Mouse (Mus musculus) layer of hippocampus, adult 8-10 months (tissue): ENCODE measurements at regions not wholly inside any gene's neighbourhood (a gene's known extent, or its start where the extent isn't known, plus 50 kb on each side); places are given as distances from the start of the nearest gene placed in this dataset.

Source experiments
- DNase-seq, 2 experiments: peaks; one replicate each; pipeline ENCODE4 v3.0.0; 2022; ENCODE audit warnings: low spot score in 2 of 2

GRCm38 (mm10) chr17:79282771-79283170, 72.1 kb downstream of the Cdc42ep3 start:
- DNase-seq: no peak

- no peak for DNase-seq
Measured at GRCm38 (mm10) chr17:79273551-79273950, 81.3 kb downstream of the Cdc42ep3 start.

- no peak for DNase-seq
Measured at GRCm38 (mm10) chr17:79259691-79260090, 95.2 kb downstream of the Cdc42ep3 start.

GRCm38 (mm10) chr17:79246962-79247902, 107.7 kb downstream of the Cdc42ep3 start:
- no peak for DNase-seq

- no peak for DNase-seq
Measured at GRCm38 (mm10) chr17:79244121-79244520, 110.8 kb downstream of the Cdc42ep3 start.

- DNase-seq: no peak
Measured at GRCm38 (mm10) chr17:79243426-79243825, 111.5 kb downstream of the Cdc42ep3 start.

- no peak for DNase-seq
Measured at GRCm38 (mm10) chr17:79241489-79241888, 113.4 kb downstream of the Cdc42ep3 start.

- no peak for DNase-seq
Measured at GRCm38 (mm10) chr17:79236244-79236781, 118.6 kb downstream of the Cdc42ep3 start.

GRCm38 (mm10) chr17:79230653-79231489, 124.0 kb downstream of the Cdc42ep3 start:
- peak; percentile 51 to 61 for DNase-seq

GRCm38 (mm10) chr17:79206563-79206962, 148.3 kb downstream of the Cdc42ep3 start:
- no peak for DNase-seq

- no peak for DNase-seq
Measured at GRCm38 (mm10) chr17:79206111-79206510, 148.8 kb downstream of the Cdc42ep3 start.

- no peak for DNase-seq
Measured at GRCm38 (mm10) chr17:79199814-79200491, 148.2 kb downstream of the Qpct start.

GRCm38 (mm10) chr17:79191871-79192373, 140.2 kb downstream of the Qpct start:
- DNase-seq: no peak

- no peak for DNase-seq
Measured at GRCm38 (mm10) chr17:79188282-79188681, 136.6 kb downstream of the Qpct start.

GRCm38 (mm10) chr17:79180277-79181130, 128.8 kb downstream of the Qpct start:
- DNase-seq: no peak

- DNase-seq: no peak
Measured at GRCm38 (mm10) chr17:79177259-79177658, 125.6 kb downstream of the Qpct start.

GRCm38 (mm10) chr17:79176356-79176755, 124.7 kb downstream of the Qpct start:
- no peak for DNase-seq

- DNase-seq: no peak
Measured at GRCm38 (mm10) chr17:79175381-79175780, 123.7 kb downstream of the Qpct start.

- no peak for DNase-seq
Measured at GRCm38 (mm10) chr17:79172328-79172727, 120.6 kb downstream of the Qpct start.

- DNase-seq: no peak
Measured at GRCm38 (mm10) chr17:79170690-79171089, 119.0 kb downstream of the Qpct start.
